Mouse (Mus musculus): ENCODE measurements around the gene Bcar3.

- TF ChIP-seq CTCF (IDR thresholded peaks at IDR 0.05; ENCODE audit: low read depth, low read length), result no peak
- TF ChIP-seq POLR2A (IDR thresholded peaks at IDR 0.05; ENCODE audit: borderline replicate concordance, low read depth, low read length), result no peak
These were observed 152.7 kb downstream of the Bcar3 start for GRCm38 (mm10) chr3:122446678-122447077.

All from bone marrow macrophage, adult 2 months (primary cell).